Mouse (Mus musculus) CH12.LX (cell line): ENCODE measurements around the gene Evi2a. TPM values are rescaled to one million over a fixed set of nuclear protein-coding genes. Genes with fewer than 3 reads are reported as not detected.

Experiments
- DNase-seq: peaks from one replicate; pipeline ENCODE4 v3.0.0-alpha.2; 2013; ENCODE audit errors: extremely low read depth
- H3K27ac ChIP-seq: 2 replicates; pipeline ENCODE4 v1.5.1; 2012; ENCODE audit warnings: low read depth, mild to moderate bottlenecking, control low read depth, moderate library complexity; ENCODE audit not compliant: insufficient read depth
- H3K27me3 ChIP-seq: replicated peaks from 2 replicates; pipeline ENCODE3; 2012; ENCODE audit warnings: inconsistent platforms
- H3K36me3 ChIP-seq, 2 experiments: replicated peaks in 1 of 2; 2 replicates each; pipeline versions ENCODE3 to v1.6.1; 2012; ENCODE audit warnings: inconsistent platforms in 1 of 2, low read length in 1 of 2, mild to moderate bottlenecking in 1 of 2, mixed read lengths in 1 of 2, moderate library complexity in 1 of 2; ENCODE audit not compliant: control insufficient read depth in 1 of 2, insufficient read depth in 1 of 2
- H3K4me1 ChIP-seq, 2 experiments: 2 replicates each; pipeline ENCODE4 v1.6.1; 2012; ENCODE audit warnings: inconsistent platforms in 1 of 2, moderate library complexity in 1 of 2; ENCODE audit not compliant: insufficient read depth in 2 of 2, control insufficient read depth in 1 of 2
- H3K4me2 ChIP-seq: 2 replicates; pipeline ENCODE4 v1.6.1; 2012; ENCODE audit warnings: low read depth, mild to moderate bottlenecking, control low read depth; ENCODE audit not compliant: poor library complexity, insufficient read depth, severe bottlenecking
- H3K4me3 ChIP-seq, 3 experiments: fragments of 150-350 bp in 1 of 3; sonication (generic) in 1 of 3; replicated peaks in 1 of 3; 2 replicates each; pipeline versions ENCODE3 to v1.5.1; 2011 to 2012; ENCODE audit warnings: low read depth in 2 of 3, low read length in 2 of 3, mild to moderate bottlenecking in 2 of 3, moderate library complexity in 2 of 3, control low read depth in 1 of 3, improper control_type of control experiment in 1 of 3, inconsistent platforms in 1 of 3, mixed read lengths in 1 of 3; ENCODE audit not compliant: poor library complexity in 1 of 3
- H3K79me2 ChIP-seq: replicated peaks from 2 replicates; pipeline ENCODE4 v1.6.1; 2012; ENCODE audit warnings: mild to moderate bottlenecking, moderate library complexity; ENCODE audit not compliant: control insufficient read depth, poor library complexity, insufficient read depth, severe bottlenecking; ENCODE audit errors: extremely low read depth
- H3K9ac ChIP-seq: 2 replicates; pipeline ENCODE4 v1.6.1; 2012; ENCODE audit warnings: low read depth, mild to moderate bottlenecking, control low read depth, moderate library complexity; ENCODE audit not compliant: insufficient read depth
- H3K9me3 ChIP-seq: replicated peaks from 2 replicates; pipeline ENCODE3; 2012; ENCODE audit warnings: low read length, inconsistent platforms, mixed read lengths
- BHLHE40 ChIP-seq: IDR thresholded peaks from 2 replicates; pipeline ENCODE4 v1.6.1; 2011; ENCODE audit warnings: mild to moderate bottlenecking, low read depth, low read length, improper control_type of control experiment
- CHD1 ChIP-seq: IDR thresholded peaks from 2 replicates; pipeline ENCODE4 v1.6.1; 2012; ENCODE audit warnings: low read depth, low read length, improper control_type of control experiment, inconsistent platforms
- CTCF ChIP-seq, 2 experiments: IDR thresholded peaks in 1 of 2; conservative IDR thresholded peaks in 1 of 2; 2 replicates each; pipeline ENCODE4 v1.5.1; 2011 to 2012; ENCODE audit warnings: low read depth in 2 of 2, low read length in 2 of 2, improper control_type of control experiment in 1 of 2, inconsistent platforms in 1 of 2, mild to moderate bottlenecking in 1 of 2, moderate library complexity in 1 of 2
- ELF1 ChIP-seq: IDR thresholded peaks from 2 replicates; pipeline ENCODE4 v1.6.1; 2014; ENCODE audit warnings: low read depth, mild to moderate bottlenecking, inconsistent platforms, low read length, improper control_type of control experiment
- EP300 ChIP-seq: IDR thresholded peaks from 2 replicates; pipeline ENCODE4 v1.6.1; 2011; ENCODE audit warnings: low read length, improper control_type of control experiment
- HCFC1 ChIP-seq: IDR thresholded peaks from 2 replicates; pipeline ENCODE4 v1.6.1; 2012; ENCODE audit warnings: low read depth, mild to moderate bottlenecking, inconsistent platforms, low read length, improper control_type of control experiment
- IRF4 ChIP-seq: IDR thresholded peaks from 2 replicates; pipeline ENCODE4 v1.6.1; 2014; ENCODE audit warnings: low read depth, mild to moderate bottlenecking, inconsistent platforms, low read length, improper control_type of control experiment
- JUND ChIP-seq: conservative IDR thresholded peaks from 2 replicates; pipeline ENCODE4 v1.6.1; 2011; ENCODE audit warnings: low read depth, low read length, improper control_type of control experiment
- KAT2A ChIP-seq: IDR thresholded peaks from 2 replicates; pipeline ENCODE4 v1.6.1; 2012; ENCODE audit warnings: low read length, improper control_type of control experiment, inconsistent platforms; ENCODE audit not compliant: insufficient replicate concordance
- MAX ChIP-seq: IDR thresholded peaks from 2 replicates; pipeline ENCODE4 v1.6.1; 2011; ENCODE audit warnings: low read length, improper control_type of control experiment
- MXI1 ChIP-seq: IDR thresholded peaks from 2 replicates; pipeline ENCODE4 v1.6.1; 2011; ENCODE audit warnings: mild to moderate bottlenecking, low read depth, low read length, improper control_type of control experiment
- MYC ChIP-seq: IDR thresholded peaks from 2 replicates; pipeline ENCODE4 v1.6.1; 2011; ENCODE audit warnings: low read depth, mild to moderate bottlenecking, improper control_type of control experiment, low read length
- NRF1 ChIP-seq: IDR thresholded peaks from 2 replicates; pipeline ENCODE4 v1.6.1; 2014; ENCODE audit warnings: low read depth, mild to moderate bottlenecking, inconsistent platforms, low read length, improper control_type of control experiment, moderate library complexity
- POLR2A ChIP-seq: IDR thresholded peaks from 2 replicates; pipeline ENCODE4 v1.6.1; 2011; ENCODE audit warnings: low read depth, mild to moderate bottlenecking, improper control_type of control experiment, low read length
- RAD21 ChIP-seq: IDR thresholded peaks from 2 replicates; pipeline ENCODE4 v1.6.1; 2011; ENCODE audit warnings: low read depth, mild to moderate bottlenecking, low read length, improper control_type of control experiment, moderate library complexity
- SIN3A ChIP-seq: IDR thresholded peaks from 2 replicates; pipeline ENCODE4 v1.6.1; 2012; ENCODE audit warnings: low read length, improper control_type of control experiment, inconsistent platforms
- SMC3 ChIP-seq: IDR thresholded peaks from 2 replicates; pipeline ENCODE4 v1.6.1; 2011; ENCODE audit warnings: low read depth, low read length, improper control_type of control experiment
- TBP ChIP-seq: conservative IDR thresholded peaks from 2 replicates; pipeline ENCODE4 v1.6.1; 2011; ENCODE audit warnings: low read depth, low read length, improper control_type of control experiment
- USF2 ChIP-seq: conservative IDR thresholded peaks from 2 replicates; pipeline ENCODE4 v1.6.1; 2011; ENCODE audit warnings: low read depth, low read length, improper control_type of control experiment
- ZNF384 ChIP-seq: IDR thresholded peaks from 2 replicates; pipeline ENCODE4 v1.6.1; 2012; ENCODE audit warnings: low read depth, low read length, improper control_type of control experiment, inconsistent platforms
- dilution Hi-C: fragments of 300-500 bp; cut with MboI; formaldehyde crosslinking; loops from 2 replicates; pipeline ENCODE4 v1.14.3; 2020; ENCODE audit warnings: low sequenced_read_pairs; ENCODE audit not compliant: extremely low pct_unique_long_range_greater_than_20kb, extremely low pct_ligation_motif_present
- in situ Hi-C: fragments of 300-500 bp; cut with MboI; formaldehyde crosslinking; loops from 3 replicates; pipeline ENCODE4 v1.14.3; 2019; ENCODE audit warnings: low sequenced_read_pairs, low pct_ligation_motif_present, low pct_unique_long_range_greater_than_20kb, mixed read lengths
- polyA plus RNA-seq: library from polyadenylated mRNA; unstranded; fragments of >175 nt; gene quantifications from 2 replicates; pipeline ENCODE4 v1.2.1, GENCODE M21; 2012; ENCODE audit warnings: low read depth; ENCODE audit not compliant: insufficient read length
- total RNA-seq, 2 experiments: library from RNA; depleted of rRNA; stranded (reverse); fragments of 300-350 nt in 1 of 2; fragments of >200 nt in 1 of 2; gene quantifications; 2 replicates each; pipeline ENCODE4 v1.2.3; 2012 to 2014

The Evi2a gene
- total and polyA plus RNA-seq, 3 experiments = 137 to 165 (median 140) TPM

GRCm38 (mm10) chr11:79521930-79522329 lies 8.5 kb downstream of the Evi2a start:
- TF ChIP-seq CHD1 (peak; percentile 93), TBP (0 out of 2 replicates have a peak, but pooled peaks have one; percentile 38), HCFC1 (peak; percentile 19; the same call in 1 of the 2 replicates), POLR2A (peak; percentile 41; the same call in 1 of the 2 replicates), MYC (peak; percentile 64), ELF1 (no peak), CTCF (conservative IDR thresholded peaks at IDR 0.05 in 1 of 2, IDR thresholded peaks at IDR 0.05 in 1 of 2; ENCODE audit: low read depth in 2 of 2, low read length in 2 of 2) (peak in 1 of 2 experiments; percentile 42; a peak in 1 of 4 replicates), SIN3A (peak; percentile 80), MXI1 (peak; percentile 82; the same call in 1 of the 2 replicates), USF2 (no peak), ZNF384 (peak; percentile 93), SMC3 (no peak)
- peaks cover 29 to 66% of the 10 kb centered on the region in 2 experiments for H3K4me1 ChIP-seq
- peak overlapping the region in 2 of 3 experiments; percentile 15 to 55 for H3K4me3 ChIP-seq
- peak overlapping the region; percentile 98; the same call in 1 of the 2 replicates for H3K4me2 ChIP-seq
- dilution Hi-C loops = no loop called here
- no peaks in the 10 kb centered on the region for H3K27me3 ChIP-seq
- H3K9ac ChIP-seq = peak overlapping the region; percentile 82
- no peaks in the 10 kb centered on the region for H3K9me3 ChIP-seq
- peak; percentile 72 for DNase-seq
- in situ Hi-C loops = no loop called here
- peak overlapping the region; percentile 65; the same call in 1 of the 2 replicates for H3K27ac ChIP-seq
- peaks cover 14 to 35% of the 10 kb centered on the region in 2 experiments for H3K36me3 ChIP-seq
- peaks cover 67% of the 10 kb centered on the region for H3K79me2 ChIP-seq

GRCm38 (mm10) chr11:79520772-79521171 lies 9.6 kb downstream of the Evi2a start:
- Histone ChIP-seq H3K4me2 (peak overlapping the region; percentile 98), H3K9ac (peak overlapping the region; percentile 55), H3K4me3 (peak overlapping the region in 1 of 3 experiments; percentile 55), H3K4me1 (peaks cover 24 to 61% of the 10 kb centered on the region in 2 experiments), H3K27ac (peak overlapping the region; percentile 97), H3K27me3 (no peaks in the 10 kb centered on the region), H3K79me2 (peaks cover 72% of the 10 kb centered on the region), H3K36me3 (peaks cover 18 to 37% of the 10 kb centered on the region in 2 experiments), H3K9me3 (no peaks in the 10 kb centered on the region)
- in situ Hi-C loops (no loop called here), dilution Hi-C loops (no loop called here)
- DNase-seq = peak; percentile 60
- TF ChIP-seq EP300 = no peak
- TF ChIP-seq SIN3A = no peak
- TF ChIP-seq NRF1 = no peak
- no peak for TF ChIP-seq USF2
- no peak for TF ChIP-seq JUND
- TF ChIP-seq ZNF384 = no peak
- no peak for TF ChIP-seq BHLHE40
- TF ChIP-seq MYC = no peak
- no peak; the same call in 1 of the 2 replicates for TF ChIP-seq POLR2A
- no peak for TF ChIP-seq RAD21
- TF ChIP-seq KAT2A = no peak
- no peak for TF ChIP-seq IRF4
- no peak for TF ChIP-seq MAX
